Mouse (Mus musculus): ENCODE results near the gene Acss3.

- TF ChIP-seq MYOG (IDR thresholded peaks at IDR 0.05; ENCODE audit: control insufficient read depth in 1 of 3, insufficient read depth in 1 of 3, insufficient read length in 2 of 3, low read depth in 2 of 3) (no peak), E2F4 (IDR thresholded peaks at IDR 0.05; ENCODE audit: insufficient read depth) (no peak), TCF3 (IDR thresholded peaks at IDR 0.05; ENCODE audit: insufficient read length, low read depth) (no peak), CEBPB (IDR thresholded peaks at IDR 0.05; ENCODE audit: insufficient read depth, poor library complexity, severe bottlenecking) (no peak), MYOD1 (IDR thresholded peaks at IDR 0.05; ENCODE audit: control insufficient read depth in 1 of 3, insufficient read length in 2 of 3, low read depth in 2 of 3) (no peak), SRF (IDR thresholded peaks at IDR 0.05; ENCODE audit: control insufficient read depth, insufficient read length, low read depth) (no peak), POLR2A (IDR thresholded peaks at IDR 0.05; ENCODE audit: insufficient read length, low read depth) (no peak), USF1 (IDR thresholded peaks at IDR 0.05; ENCODE audit: low read depth) (no peak), REST (IDR thresholded peaks at IDR 0.05; ENCODE audit: insufficient read depth, insufficient read length) (no peak)
Observed at GRCm38 (mm10) chr10:106998052-106998625, 125.3 kb downstream of the Acss3 start.

Measured in myocyte (in vitro differentiated cells).